Mouse (Mus musculus) forebrain, embryonic 13.5 days (tissue): ENCODE data around the gene Scml4. TPM values are rescaled to one million over a fixed set of nuclear protein-coding genes. Genes with fewer than 3 reads are reported as not detected.

Experiments
- ATAC-seq: fragments of 200-750 bp; cut with Nextera tagmentation; 2 replicates; pipeline ENCODE4 v1.8.0; 2017
- H3K27ac ChIP-seq: fragments of 300-500 bp; sonication (generic); 2 replicates; pipeline ENCODE4 v1.5.1; 2015; ENCODE audit warnings: inconsistent platforms, mild to moderate bottlenecking, moderate library complexity
- H3K27me3 ChIP-seq: fragments of 300-500 bp; sonication (generic); 2 replicates; pipeline ENCODE4 v1.6.1; 2015; ENCODE audit warnings: mild to moderate bottlenecking, inconsistent platforms
- H3K36me3 ChIP-seq: fragments of 300-500 bp; sonication (generic); 2 replicates; pipeline ENCODE4 v1.6.1; 2015; ENCODE audit warnings: mild to moderate bottlenecking, inconsistent platforms; ENCODE audit not compliant: poor library complexity, severe bottlenecking
- H3K4me1 ChIP-seq: fragments of 300-500 bp; sonication (generic); 2 replicates; pipeline ENCODE4 v1.6.1; 2015; ENCODE audit warnings: inconsistent platforms
- H3K4me2 ChIP-seq: fragments of 300-500 bp; sonication (generic); 2 replicates; pipeline ENCODE4 v1.6.1; 2015; ENCODE audit warnings: inconsistent platforms, mild to moderate bottlenecking, moderate library complexity
- H3K4me3 ChIP-seq: fragments of 300-500 bp; sonication (generic); 2 replicates; pipeline ENCODE4 v1.5.1; 2015; ENCODE audit warnings: mild to moderate bottlenecking, inconsistent platforms
- H3K9ac ChIP-seq: fragments of 300-500 bp; sonication (generic); 2 replicates; pipeline ENCODE4 v1.6.1; 2015; ENCODE audit warnings: mild to moderate bottlenecking, inconsistent platforms
- H3K9me3 ChIP-seq: fragments of 300-500 bp; sonication (generic); replicated peaks from 2 replicates; pipeline ENCODE4 v1.6.1; 2016; ENCODE audit warnings: inconsistent platforms
- WGBS: fragments of 180-500 bp; shearing (Covaris S2); methylation state at CpG from one replicate; pipeline ENCODE4 v1.1.7; 2015; 5-methylcytosine and 5-hydroxymethylcytosine counted together
- polyA plus RNA-seq: library from polyadenylated mRNA; unstranded; fragments of >200 nt; fragmentation: Nextera tagmentation; extraction: Ambion mirVana; gene quantifications from 2 replicates; pipeline ENCODE4 v1.2.1, GENCODE M21; 2015

The Scml4 gene
- polyA plus RNA-seq, 1 experiment from 2014 or later: 5.2 TPM

DNA sequence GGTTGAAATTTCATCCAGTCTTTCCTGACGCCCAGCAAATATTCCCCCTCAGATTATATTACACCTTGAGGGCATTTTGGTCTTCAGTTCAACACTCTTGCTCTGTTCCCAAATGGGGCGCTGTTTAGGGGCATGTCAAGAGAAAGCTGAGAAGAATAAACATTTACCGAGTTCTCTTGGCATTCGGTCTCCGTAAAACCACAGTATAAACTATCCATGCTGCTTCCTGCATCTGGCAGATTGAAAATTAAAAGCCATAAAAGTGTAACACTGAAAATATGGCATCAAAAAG is 143.2 kb downstream of the Scml4 start:
- Histone ChIP-seq H3K9ac (no peak overlapping the region), H3K9me3 (no peaks in the 10 kb centered on the region), H3K27ac (no peak overlapping the region), H3K4me1 (peaks cover 12% of the 10 kb centered on the region), H3K4me2 (no peak overlapping the region), H3K27me3 (no peaks in the 10 kb centered on the region), H3K4me3 (no peak overlapping the region), H3K36me3 (no peaks in the 10 kb centered on the region)
- ATAC-seq: no peak
- 64% methylated on average over 5 of the region's 5 CpGs for WGBS

DNA sequence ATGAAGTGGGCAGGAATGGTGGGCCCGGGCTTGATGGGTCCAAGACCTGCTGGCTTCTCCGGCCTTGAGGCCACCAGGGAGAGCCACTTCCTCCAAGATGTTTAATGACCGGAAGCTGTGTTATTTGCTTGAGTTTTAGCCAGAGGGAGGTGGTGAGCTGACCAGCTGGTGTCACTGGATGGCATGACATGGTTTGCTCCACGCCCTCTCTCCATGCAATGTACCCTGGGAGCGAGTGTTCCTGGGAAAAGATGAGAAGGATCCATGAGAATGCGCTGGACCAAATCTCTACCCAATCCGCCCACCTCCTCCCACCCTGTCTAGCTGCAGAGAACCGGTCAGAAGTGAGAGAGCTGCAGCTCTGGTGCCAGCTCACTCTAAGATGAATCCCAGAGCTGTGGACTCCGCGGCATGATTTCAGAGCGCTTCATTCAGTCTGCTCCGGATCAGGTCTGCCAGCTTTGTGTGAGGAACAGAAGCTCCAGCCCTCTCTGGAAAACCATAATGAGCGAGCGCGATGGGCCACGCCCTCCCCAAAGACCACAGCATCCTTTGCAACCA is 144.1 kb downstream of the Scml4 start:
- peaks cover 12% of the 10 kb centered on the region for H3K4me1 ChIP-seq
- no peaks in the 10 kb centered on the region for H3K9me3 ChIP-seq
- H3K9ac ChIP-seq: no peak overlapping the region
- WGBS: 92% methylated on average over 16 of the region's 16 CpGs
- no peak for ATAC-seq
- no peaks in the 10 kb centered on the region for H3K36me3 ChIP-seq
- H3K27me3 ChIP-seq: no peaks in the 10 kb centered on the region
- no peak overlapping the region for H3K27ac ChIP-seq
- H3K4me2 ChIP-seq: no peak overlapping the region
- no peak overlapping the region for H3K4me3 ChIP-seq

GRCm38 (mm10) chr10:43005031-43005430 is 144.9 kb downstream of the Scml4 start:
- no peak for ATAC-seq
- WGBS: 84% methylated on average over 4 of the region's 4 CpGs
- no peak overlapping the region for H3K27ac ChIP-seq
- H3K4me2 ChIP-seq: no peak overlapping the region
- no peaks in the 10 kb centered on the region for H3K27me3 ChIP-seq
- H3K9ac ChIP-seq: no peak overlapping the region
- H3K9me3 ChIP-seq: no peaks in the 10 kb centered on the region
- H3K4me1 ChIP-seq: peaks cover 12% of the 10 kb centered on the region
- no peaks in the 10 kb centered on the region for H3K36me3 ChIP-seq
- H3K4me3 ChIP-seq: no peak overlapping the region

- no peaks in the 10 kb centered on the region for H3K9me3 ChIP-seq
- no peak overlapping the region for H3K4me3 ChIP-seq
- no peak overlapping the region for H3K4me2 ChIP-seq
- H3K4me1 ChIP-seq: peaks cover 12% of the 10 kb centered on the region
- ATAC-seq: no peak
- 88% methylated on average over 7 of the region's 7 CpGs for WGBS
- no peak overlapping the region for H3K27ac ChIP-seq
- H3K27me3 ChIP-seq: no peaks in the 10 kb centered on the region
- H3K9ac ChIP-seq: no peak overlapping the region
- H3K36me3 ChIP-seq: no peaks in the 10 kb centered on the region
Measured at GRCm38 (mm10) chr10:43005677-43006076, 145.5 kb downstream of the Scml4 start.

GRCm38 (mm10) chr10:43006534-43006933 is 146.4 kb downstream of the Scml4 start:
- no peak for ATAC-seq

DNA sequence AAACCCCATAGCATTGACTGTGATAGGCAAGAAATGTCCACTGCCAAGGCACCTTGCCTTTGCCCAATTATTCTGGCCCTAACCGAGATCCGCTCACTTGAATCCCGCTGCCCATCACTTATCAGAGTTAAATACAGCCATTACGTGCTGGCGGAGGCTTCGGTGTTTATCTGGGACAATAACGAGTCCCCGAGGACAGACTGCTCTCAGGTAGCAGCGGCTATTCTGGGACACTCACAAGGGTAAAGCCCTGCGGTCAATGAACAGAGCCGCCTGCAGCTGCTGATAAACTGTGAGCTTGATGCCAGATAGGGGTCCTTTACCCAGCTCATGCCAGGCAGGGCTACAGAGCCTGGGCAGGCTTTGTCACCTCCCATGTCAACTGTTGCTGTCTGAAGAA is 147.9 kb downstream of the Scml4 start:
- peaks cover 3% of the 10 kb centered on the region for H3K4me1 ChIP-seq
- no peaks in the 10 kb centered on the region for H3K27me3 ChIP-seq
- H3K27ac ChIP-seq: no peak overlapping the region
- no peaks in the 10 kb centered on the region for H3K9me3 ChIP-seq
- no peak overlapping the region for H3K4me3 ChIP-seq
- 69% methylated on average over 11 of the region's 11 CpGs for WGBS
- no peak for ATAC-seq
- H3K9ac ChIP-seq: no peak overlapping the region
- no peaks in the 10 kb centered on the region for H3K36me3 ChIP-seq
- H3K4me2 ChIP-seq: no peak overlapping the region

More at GRCm38 (mm10) chr10:43006534-43006933, 146.4 kb downstream of the Scml4 start:
- Histone ChIP-seq H3K36me3 (no peaks in the 10 kb centered on the region), H3K9me3 (no peaks in the 10 kb centered on the region), H3K9ac (no peak overlapping the region), H3K27ac (no peak overlapping the region), H3K4me2 (no peak overlapping the region), H3K4me1 (peaks cover 12% of the 10 kb centered on the region), H3K27me3 (no peaks in the 10 kb centered on the region), H3K4me3 (no peak overlapping the region)
- 83% methylated on average over 4 of the region's 4 CpGs for WGBS

Other genes starting within 250 kb of the Scml4 start
- 28.6 and 29.9 TPM in 2 replicates for gene Sec63, start 98.9 kb upstream of the Scml4 start, polyA plus RNA-seq